Mouse (Mus musculus): Measurements from ENCODE around the gene Adamtsl3.

Gene Adamtsl3

DNA sequence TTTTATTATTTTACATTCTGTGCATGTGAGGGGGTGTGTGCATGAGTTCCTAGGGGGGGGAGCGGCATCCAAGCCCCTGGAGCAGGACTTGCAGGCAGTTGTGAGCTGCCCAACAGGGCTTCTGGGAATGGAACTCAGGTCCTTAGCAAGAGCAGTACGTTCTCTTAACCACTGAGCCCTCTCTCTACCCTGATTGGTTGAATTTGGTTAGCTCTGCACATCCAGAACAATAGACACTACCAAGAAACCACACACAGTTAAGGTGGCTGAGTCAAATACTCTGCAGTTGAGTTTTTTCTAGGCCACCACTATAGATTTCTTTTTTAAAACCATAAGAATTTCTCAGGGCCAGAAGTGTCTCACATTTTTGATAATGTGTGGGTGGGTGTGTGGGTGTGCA lies 158.7 kb downstream of the Adamtsl3 start:
- in situ Hi-C loops (cut with MboI; ENCODE audit: low sequenced_read_pairs), result no loop called here

DNA sequence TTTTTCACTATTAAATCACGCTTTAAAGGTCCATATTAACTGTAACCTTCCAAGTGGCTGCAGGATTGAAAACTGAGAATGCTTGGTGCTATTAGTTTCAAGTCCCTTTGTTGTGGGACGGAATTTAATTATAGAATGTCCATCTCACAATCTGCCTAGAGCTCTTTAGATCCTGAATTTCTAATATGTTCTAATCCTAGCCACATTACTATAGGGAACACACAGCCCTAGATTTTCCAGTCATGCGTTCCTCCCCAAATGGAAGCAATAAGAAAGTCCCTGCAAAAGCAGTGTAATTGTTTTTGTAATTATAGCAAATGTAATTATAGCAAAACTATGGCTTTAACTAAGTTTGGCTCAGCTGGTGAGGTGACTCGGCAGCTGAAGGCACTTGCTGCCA lies 161.6 kb downstream of the Adamtsl3 start:
- in situ Hi-C loops (cut with MboI; ENCODE audit: low sequenced_read_pairs), result no loop called here

DNA sequence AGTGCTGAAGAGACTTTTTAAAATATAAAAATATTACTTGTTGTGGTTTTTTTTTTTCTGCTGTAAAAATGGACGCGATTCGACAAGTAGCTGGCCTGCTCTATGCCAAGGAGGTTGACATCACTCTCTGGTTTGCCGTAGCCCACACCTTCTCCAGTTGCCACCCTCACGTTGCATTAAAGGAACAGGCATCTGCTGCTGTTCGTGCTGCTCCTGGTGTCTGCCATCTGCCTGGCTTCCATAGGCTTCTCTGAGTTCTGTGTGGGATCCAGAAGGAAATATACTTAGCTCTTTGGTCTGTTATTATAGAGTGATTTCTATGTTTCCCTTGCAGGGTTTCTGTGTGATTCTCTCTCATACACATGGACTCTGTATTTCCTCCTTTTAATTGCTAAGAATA lies 165.8 kb downstream of the Adamtsl3 start:
- in situ Hi-C loops (cut with MboI; ENCODE audit: low sequenced_read_pairs), result no loop called here

DNA sequence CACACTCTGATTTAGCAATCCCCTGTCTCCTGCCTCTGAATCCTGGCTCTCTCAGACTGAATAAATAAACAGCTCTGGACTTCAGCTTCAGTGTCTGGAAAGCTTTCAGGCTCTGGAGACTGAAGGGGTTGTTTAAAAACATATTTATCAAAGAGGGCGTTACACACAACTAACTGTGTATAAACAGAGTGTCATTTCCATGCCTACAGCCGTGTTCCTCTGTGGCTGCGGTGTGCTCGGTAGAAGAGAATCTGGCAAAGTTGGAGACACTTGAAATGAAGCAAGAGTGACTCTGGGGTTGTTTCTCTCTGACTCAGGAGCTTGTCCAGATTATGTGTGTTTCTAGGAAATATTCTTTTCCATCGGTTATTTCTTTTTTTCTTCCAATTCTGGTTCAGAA lies 167.0 kb downstream of the Adamtsl3 start:
- in situ Hi-C loops (cut with MboI; ENCODE audit: low sequenced_read_pairs), result no loop called here

DNA sequence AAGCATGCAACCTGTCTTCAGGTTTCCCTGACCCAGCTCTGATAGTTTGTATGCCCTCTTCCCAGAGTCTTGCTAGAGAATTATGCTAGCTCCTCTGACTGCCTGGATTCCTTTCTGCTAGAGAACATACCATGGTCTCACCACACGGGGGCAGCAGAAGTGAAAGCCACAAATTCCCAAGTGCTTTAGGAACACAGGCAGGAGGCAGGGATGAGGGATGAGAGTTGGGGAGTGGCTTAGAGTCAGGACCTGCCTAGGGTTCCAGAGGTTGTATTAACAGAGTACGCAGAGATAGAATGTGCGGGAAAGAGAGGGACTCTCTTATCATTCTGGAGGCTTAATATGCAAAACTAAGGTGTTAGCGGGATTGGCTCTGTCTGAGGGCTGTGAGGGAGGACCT lies 168.6 kb downstream of the Adamtsl3 start:
- in situ Hi-C loops (cut with MboI; ENCODE audit: low sequenced_read_pairs), result no loop called here

DNA sequence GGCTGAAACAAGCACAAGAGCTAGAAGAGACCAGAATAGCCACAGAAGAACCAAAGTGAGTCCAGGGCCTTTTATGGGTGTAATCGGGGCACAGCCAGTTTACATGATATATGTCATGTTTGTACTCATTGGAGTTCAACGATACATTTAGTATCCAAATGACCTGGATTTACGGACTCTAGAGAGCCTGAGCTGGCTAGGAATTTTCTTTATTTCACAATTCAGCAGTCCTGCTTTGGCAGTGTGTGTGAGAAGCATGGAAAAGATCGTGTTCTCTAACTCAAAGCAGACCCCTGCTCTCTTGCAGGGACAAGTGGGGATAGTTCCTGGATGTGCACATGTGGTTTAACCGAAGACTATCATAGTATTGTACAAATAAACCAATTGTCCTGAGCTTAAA lies 195.1 kb downstream of the Adamtsl3 start:
- in situ Hi-C loops (cut with MboI; ENCODE audit: low sequenced_read_pairs), result no loop called here

DNA sequence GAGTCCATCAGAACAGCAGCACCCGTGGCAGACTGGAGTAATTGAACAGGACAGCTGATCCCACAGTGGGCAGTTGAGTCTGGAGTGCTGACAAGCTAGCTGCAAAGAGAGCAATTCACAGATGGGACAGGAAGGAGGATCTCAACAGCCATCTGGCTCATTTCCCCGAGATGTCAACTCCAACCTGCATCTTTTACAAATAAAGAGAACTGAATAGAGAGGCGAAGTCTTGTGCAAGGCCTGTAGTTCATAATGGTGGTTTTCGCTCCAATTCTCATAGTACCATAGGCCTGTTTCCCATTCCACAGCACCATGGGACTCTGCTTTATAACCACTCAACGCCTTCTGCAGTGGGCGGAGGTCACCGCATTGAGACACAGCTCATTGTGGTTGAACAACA lies 195.9 kb downstream of the Adamtsl3 start:
- in situ Hi-C loops (cut with MboI; ENCODE audit: low sequenced_read_pairs), result no loop called here

DNA sequence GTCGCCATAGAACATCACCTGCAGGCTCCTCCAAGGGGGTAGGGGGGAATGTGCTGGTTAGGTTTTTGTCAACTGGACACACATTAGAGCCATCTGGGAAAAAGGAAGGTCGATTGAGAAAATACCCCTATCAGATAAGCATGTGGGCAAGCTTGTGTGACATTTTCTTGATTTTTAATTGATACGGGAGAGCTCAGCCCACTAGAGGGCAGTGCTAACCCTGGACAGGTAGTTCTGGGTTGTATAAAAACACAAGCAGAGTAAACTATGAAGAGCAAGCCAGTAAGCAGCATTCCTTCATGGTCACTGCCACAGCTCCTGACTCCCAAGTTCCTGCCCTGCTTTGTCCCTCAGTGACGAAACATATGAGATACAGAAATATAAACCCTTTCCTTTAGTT lies 197.7 kb downstream of the Adamtsl3 start:
- in situ Hi-C loops (cut with MboI; ENCODE audit: low sequenced_read_pairs), result no loop called here

DNA sequence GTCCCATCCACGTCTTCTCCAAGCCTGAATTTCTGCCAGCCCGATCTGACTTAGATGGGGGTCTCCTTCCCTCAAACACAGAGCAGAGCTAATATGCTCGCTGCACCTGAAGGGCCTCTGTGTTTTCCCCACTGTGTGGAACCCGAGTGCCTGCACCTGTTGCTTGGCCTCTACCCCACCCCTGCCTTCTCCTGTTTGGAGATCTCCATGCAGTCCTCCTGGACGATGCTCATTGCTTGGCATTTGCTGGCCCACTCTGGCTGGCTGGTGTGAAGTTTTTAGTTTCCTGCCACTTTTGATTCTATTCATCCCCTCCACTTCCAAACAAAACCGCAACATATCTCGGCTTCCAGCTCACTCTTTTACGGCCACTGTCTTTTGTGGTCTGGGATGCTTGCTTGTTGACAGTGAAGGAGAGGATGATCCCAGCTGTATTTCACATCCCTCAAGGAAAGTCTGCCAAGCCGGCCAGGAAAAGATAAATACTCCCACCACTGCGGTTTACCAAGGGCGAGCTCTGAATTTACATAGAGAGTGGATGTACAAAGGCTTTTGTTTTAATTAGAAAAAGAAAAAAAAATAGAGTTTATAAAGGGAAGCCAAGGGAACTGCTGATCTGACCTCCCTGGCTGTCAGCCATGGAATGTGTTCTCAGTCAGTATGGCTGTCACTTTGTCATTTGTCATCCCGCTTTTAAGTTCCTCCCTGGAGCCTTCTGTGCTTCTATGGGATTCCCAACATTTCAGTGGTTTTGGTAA lies 198.4 kb downstream of the Adamtsl3 start:
- in situ Hi-C loops (cut with MboI; ENCODE audit: low sequenced_read_pairs), result no loop called here

DNA sequence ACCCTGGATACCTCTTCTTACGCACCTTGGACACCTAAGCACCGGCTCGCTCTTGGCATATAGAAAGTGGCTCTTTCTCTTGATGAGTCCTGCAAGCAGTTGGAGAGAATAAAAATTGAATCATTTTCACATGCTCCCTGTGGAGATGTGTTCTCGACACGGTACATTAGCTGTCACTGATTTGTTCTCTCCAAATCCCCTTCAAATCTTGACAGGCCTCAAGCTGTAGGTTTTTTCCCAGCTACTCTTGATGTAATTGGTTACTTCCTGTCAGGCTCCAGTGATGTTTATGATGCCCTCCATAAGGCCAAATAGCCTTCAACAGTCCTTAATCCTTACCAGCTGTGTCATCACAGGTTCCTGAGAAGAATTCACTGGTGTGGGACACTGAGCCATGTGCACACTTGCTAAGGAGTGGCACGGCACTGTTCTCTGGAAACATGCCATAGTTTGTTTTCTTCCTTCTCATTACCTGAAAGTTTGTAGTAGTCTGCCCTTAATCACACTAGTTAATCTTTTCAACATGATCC lies 209.0 kb downstream of the Adamtsl3 start:
- in situ Hi-C loops (cut with MboI; ENCODE audit: low sequenced_read_pairs), result no loop called here

DNA sequence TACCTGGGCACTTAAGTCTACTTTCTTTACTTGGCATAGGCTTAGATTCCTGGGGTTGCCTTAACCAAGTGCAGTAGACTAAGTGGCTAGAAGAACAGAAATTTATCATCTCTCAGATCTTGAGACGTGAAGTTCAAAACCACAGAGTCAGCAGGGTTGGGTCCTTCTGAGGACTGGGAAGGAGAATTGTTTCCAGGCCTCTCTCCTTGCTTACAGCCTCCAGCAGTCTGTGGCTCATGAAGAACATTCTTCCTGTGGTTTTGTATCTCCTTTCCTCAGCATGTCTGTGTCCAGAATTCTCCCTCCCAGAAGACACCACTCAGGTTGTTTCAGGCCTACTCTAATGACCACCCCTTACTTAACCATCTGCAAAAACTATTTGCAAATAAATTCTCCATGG lies 216.5 kb downstream of the Adamtsl3 start:
- in situ Hi-C loops (cut with MboI; ENCODE audit: low sequenced_read_pairs), result no loop called here

DNA sequence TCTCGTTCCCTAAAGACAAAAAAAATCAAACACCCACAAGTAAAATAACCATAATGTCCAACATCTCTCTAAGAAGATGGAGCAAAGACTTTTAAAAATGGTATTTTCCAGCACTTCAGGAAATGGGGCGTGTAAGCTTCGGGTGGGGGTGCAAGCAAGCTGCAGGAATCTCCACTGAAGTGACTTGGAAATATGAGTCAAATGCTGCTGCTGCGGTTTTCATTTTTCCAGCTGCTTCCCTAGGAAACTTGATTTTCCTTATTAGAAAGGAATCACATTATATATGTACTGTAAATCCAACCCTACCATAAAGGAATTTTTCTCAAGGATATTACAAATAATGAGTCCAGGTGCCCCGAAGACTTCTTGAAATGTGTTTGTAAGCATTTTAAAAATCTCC lies 220.3 kb downstream of the Adamtsl3 start:
- in situ Hi-C loops (cut with MboI; ENCODE audit: low sequenced_read_pairs), result no loop called here

DNA sequence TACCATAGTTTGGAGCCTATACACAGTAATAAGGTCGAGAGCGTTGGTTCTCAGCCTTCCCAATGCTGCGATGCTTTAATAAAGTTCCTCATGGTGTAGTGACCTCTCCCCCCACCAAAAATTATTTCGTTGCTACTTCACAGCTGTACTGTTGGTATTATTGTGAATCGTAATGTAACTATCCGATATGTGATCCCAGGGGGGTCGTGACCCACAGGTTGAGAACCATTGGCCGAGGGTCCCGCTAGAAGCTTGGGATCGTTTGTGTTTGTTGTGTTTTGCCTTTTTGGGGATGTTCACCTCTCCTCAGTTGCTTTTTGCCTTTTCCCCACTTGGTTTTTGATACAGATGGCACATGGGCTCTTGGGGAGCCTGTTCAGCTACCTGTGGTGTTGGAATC lies 220.9 kb downstream of the Adamtsl3 start:
- in situ Hi-C loops (cut with MboI; ENCODE audit: low sequenced_read_pairs), result no loop called here

DNA sequence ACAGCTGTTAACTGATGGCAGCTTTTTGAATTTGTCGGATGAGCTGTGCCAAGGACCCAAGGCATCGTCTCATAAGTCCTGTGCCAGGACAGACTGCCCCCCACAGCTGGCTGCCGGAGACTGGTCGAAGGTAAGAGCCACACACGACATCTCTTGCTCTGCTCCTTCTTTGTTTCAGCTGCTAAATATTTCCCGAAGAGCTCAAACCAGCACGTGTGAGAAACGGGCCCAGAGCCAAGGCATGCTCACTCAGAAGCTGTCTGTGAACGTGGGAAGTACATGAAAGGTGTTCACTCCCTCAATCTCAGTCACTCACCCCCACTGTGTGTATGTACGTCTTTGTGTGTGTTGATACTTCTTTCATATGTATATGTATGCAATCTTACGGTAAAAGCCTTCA lies 221.6 kb downstream of the Adamtsl3 start:
- in situ Hi-C loops (cut with MboI; ENCODE audit: low sequenced_read_pairs), result no loop called here

DNA sequence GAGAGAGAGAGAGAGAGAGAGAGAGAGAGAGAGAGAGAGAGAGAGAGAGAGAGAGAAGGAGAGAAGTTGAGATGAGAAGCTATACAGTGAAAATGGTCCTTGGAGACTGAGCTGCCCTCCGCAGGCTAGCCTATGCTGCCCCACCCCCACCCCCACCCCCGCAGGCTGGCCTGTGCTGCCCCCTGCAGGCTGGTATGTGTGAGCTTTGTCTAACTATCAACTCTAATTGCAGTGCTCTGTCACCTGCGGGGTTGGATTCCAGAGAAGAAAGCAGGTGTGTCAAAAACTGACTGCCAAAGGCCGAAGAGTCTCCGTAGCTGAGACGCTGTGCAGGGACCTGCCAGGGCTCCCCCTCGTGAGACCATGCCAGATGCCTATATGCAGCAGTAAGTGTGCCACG lies 231.2 kb downstream of the Adamtsl3 start:
- in situ Hi-C loops (cut with MboI; ENCODE audit: low sequenced_read_pairs), result no loop called here

DNA sequence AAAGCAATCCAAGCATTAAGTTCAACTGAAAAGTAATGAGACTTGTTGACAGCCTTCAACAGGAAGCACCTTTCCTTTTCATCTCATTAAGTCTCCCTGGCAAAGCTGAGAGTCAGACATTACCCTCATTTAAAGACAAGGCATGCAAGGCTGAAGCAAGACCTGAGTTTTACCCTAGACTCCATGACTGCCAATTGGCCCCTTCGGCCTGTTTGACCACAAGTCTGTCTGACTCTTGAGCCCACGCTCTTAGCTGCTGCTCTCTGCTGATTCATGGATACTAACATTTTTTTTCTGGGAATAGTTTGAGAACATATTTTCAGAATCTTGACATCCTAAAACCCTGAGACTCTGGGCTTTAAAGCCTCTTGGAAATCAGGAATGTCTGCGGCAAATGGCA lies 232.3 kb downstream of the Adamtsl3 start:
- in situ Hi-C loops (cut with MboI; ENCODE audit: low sequenced_read_pairs), result no loop called here

DNA sequence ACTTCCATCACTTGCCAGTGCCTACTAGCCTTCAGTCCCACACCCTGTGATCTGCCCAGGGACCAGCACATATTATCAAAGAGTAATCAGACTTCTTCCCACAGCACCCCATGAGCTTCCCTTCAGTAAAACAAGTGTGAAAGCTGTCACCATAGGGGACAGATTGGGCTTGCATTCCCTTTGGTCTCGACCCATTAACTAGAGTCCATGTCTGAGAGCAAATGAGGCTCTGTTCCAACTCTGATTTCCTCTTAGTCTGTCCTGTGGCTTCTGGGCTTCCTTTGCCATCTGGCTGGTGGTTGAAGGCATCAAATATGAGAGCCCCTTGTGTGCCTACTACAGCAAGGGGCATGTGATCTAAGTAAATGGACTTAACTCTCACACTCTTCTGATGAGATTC lies 237.5 kb downstream of the Adamtsl3 start:
- in situ Hi-C loops (cut with MboI; ENCODE audit: low sequenced_read_pairs), result no loop called here

DNA sequence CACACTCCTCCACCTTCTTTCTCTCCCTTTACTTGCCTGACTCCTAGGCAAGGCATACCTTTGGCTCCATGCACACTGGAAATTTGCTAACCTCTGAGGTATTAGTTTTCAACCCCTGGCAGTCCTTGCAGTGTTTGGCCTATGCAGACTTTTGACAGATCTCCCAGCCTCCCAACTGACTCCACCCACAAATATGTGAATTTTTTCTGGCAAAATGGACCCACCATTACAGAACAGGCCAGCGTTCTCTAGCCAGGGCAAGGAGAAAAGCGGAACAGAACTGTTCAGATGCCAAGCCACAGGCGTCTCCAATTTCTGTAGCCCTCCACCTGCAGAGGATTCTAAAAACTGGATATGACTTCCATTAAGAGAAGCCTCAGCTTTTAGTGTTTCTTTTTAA lies 244.5 kb downstream of the Adamtsl3 start:
- in situ Hi-C loops (cut with MboI; ENCODE audit: low sequenced_read_pairs), result no loop called here

DNA sequence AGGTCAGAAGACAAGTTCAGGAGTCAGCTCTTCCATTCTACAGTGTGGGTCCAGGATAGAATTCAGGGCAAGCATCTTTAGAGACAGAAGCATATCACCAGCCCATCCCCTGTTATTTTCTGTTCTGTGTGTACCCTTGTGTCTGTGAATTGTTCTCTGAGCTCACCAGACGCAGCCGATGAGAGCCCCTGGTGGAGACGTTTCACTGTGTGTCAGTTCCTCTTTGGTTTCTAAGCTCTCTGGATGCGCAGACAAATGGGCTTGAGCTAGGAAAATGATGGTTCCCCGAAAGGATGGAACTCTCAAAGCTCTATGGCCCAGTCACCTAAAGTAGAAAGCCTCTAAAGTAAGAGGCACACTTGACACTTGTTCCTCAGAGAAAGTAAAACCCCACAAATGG lies 246.3 kb downstream of the Adamtsl3 start:
- in situ Hi-C loops (cut with MboI; ENCODE audit: low sequenced_read_pairs), result no loop called here

DNA sequence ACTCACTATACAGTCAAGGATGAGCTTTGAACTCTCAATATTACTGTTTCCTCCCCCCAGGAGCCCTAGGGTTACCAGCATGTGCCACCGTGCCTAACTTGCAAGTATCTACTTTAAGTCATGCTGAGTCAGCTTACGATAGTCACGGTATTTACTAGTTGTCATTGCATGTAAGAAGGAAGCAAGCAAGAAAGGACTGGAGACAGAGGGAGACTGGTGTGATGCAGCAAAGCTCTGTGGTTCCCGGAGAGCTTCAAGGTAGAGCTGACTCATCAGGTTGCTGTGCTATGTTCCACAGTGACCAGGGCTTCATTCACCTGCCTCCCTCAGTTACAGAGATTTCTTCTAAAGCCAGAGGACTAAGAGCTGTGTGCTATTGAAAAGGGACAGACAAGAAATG lies 247.0 kb downstream of the Adamtsl3 start:
- in situ Hi-C loops (cut with MboI; ENCODE audit: low sequenced_read_pairs), result no loop called here

DNA sequence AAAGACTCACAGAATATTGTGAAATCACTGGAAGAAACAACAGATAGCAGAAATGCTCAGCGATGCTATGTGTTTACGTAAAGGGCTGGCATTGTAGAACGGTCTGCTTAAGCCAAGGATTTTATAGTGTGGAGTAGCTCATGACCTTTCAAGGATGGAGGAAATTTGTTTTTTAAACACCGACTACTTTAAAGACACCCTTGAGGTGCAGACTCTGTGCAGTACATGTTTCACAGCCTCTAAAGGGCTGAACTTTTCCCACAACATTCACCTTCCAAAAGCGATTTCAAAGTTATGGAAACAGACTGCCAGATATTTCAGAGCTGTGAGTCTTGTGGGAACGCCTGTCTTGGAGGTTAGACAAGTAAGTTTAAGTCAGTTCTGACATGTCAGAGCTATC lies 255.4 kb downstream of the Adamtsl3 start:
- in situ Hi-C loops (cut with MboI; ENCODE audit: low sequenced_read_pairs), result no loop called here

DNA sequence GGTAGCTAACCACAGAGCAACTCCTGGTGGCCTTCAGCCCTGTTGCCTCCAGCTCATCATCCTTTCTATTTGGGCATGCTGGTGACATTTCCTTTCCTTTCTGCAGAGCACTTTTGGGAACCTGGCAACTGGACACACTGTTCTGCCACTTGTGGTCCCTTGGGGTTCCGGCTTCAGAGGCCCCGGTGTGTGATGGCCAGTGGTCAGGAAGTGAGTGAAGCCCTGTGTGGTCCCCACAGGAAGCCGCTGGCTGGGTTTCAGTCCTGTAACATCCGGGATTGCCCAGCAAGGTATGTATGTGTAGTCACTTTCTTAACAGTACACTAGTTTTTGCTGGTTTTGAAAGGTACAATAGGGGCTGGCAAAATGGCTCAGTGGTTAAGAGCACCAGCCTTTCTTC lies 266.5 kb downstream of the Adamtsl3 start:
- in situ Hi-C loops (cut with MboI; ENCODE audit: low sequenced_read_pairs), result no loop called here

DNA sequence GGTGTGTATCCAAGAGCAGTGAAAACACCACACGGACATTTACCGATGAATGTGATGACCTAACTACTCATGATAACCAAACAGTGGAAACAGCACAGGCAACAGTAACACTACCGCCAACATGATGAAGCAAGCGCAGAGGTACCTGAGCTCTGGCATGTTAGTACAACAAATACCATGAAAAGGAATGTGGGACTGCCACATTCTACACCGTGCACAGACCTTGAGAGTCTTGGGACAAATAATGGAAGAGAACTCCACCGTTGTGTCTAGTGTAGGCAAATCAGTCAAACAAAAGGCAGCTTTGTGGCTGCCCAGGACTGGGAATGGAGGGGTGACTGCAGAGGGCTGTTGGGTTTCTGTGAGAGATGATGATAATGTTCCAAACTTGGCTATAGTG lies 269.9 kb downstream of the Adamtsl3 start:
- in situ Hi-C loops (cut with MboI; ENCODE audit: low sequenced_read_pairs), result no loop called here
